Mouse (Mus musculus) 3134 (cell line): Measurements from ENCODE around the gene S1pr5.
"Not testable (repeated sequence)": the region's sequence is repeated elsewhere in the genome, so short reads cannot be mapped to it uniquely, and the experiment has no call there.

ENCODE experiments used
- DNase-seq: peaks from one replicate; pipeline ENCODE4 v3.0.0-alpha.2; 2011; ENCODE audit warnings: low spot score; ENCODE audit not compliant: insufficient read length; ENCODE audit errors: extremely low read depth

S1pr5 gene

DNA sequence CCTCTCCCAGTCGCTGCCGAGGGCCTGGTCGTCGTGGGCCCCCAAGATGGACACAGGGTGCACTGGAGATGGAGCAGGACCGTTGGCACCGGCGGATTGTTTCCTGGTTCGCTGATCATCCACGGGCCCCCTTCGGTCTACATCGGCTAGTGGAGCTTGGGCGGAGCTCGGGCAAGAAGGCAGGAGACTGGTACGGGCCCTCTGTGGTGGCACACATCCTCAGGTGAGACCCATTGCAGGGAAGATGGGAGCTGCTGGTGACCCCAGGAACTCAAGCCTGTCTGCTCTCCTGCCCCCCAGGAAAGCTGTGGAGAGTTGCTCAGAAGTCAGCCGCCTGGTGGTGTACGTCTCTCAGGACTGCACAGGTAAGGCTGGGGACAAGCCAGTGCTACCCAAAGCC, 20.1 kb upstream of the S1pr5 start:
- no peak for DNase-seq

DNA sequence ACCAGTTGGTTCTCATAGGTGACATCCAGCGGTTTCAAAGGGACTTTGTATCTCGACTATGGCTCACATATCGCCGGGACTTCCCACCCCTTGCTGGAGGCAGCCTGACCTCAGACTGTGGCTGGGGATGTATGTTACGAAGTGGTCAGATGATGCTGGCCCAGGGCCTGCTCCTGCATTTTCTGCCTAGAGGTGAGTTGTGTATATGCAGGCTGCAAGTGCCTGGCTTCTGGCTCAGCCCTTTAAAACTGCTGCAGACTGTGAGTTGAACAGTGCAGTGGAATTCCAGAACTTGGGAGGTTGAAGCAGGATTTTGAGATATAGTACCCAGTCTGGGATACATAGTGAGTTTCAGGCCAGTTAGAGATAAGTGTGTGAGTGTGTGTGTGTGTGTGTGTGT, 18.6 kb upstream of the S1pr5 start:
- DNase-seq = no peak

DNA sequence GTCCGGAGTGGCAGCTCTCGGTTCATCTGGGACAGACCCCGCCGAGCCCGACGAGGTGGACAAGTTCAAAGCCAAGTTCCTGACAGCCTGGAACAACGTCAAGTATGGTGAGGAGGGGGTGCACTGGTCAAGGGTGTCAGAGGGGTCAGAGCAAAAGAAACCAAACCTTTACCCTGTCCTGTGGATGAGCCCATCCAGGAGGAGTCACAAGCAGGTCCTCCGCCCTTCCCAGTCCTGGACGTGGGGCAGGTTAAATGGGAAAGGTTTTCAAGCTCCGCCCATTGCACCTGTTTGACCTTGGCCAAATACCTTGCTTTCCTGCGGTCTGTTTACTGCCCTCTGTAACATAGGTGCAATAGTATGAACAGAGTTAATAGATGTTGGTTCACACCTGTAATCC, 17.4 kb upstream of the S1pr5 start:
- no peak for DNase-seq

DNA sequence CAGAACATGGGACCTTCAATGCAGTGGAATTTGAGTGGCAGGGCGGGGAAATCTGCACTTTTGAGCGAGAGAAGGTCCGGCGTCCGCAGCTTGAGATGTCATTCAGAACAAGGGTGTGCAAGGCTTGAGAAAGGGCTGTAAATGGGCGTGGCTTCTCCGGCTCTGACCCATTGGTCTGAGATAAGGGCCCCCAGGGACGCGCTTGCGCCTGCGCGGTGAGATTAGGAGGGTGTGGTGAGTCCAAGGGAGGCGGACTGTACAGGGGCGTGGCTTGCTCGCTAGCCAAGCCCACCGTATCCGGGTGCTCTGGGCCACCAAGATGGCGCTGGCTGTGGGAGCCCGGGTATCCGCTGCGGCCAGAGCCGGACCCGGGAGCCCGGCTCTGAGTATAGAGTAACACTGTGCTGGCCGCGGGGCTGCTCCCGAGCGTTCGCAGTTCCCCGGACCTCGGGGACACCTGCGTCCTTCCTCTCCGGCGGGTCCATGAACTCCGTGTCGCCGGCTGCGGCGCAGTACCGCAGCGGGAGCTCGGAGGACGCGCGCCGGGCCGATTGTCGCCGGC, 16.8 kb upstream of the S1pr5 start, which contains the start of gene Atg4d:
TSS of gene Atg4d (plus strand) at position 294 of the 562 bp plus-strand sequence.
- peak; percentile 96 for DNase-seq

DNA sequence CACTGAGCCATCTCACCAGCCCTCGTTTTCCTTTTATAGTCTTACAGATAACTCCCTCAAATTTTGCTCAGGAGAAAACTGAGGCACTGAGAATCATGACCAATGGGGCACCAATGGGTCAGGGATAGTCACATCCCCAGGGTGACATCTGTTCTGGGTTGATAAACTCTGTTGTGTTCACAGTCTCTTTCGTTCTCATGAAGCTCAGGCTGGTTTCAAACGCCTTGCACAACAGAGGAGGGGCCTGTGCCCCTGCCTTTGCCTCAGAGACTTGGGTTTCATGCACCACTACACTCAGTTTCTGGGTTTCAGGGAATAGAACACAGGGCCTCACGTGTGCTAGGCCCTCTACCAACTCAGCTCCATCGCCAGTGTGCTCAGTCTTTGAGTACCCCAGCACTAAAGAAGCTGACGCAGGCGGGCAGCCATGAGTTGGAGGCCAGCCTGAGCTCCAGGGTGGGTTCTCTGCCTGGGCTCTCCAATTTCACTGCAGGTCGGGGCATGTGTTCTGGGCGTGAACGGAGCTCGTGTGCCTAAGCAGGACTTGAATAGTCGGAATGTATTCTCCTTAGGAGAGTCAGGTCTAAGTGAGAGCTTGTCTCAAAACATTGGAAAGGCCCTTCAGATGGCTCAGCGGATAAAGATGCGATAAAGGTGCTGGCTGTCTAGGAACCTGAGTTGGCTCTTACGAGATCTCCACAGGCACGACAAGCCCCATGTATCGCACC, 16.2 kb upstream of the S1pr5 start:
- DNase-seq = no peak

DNA sequence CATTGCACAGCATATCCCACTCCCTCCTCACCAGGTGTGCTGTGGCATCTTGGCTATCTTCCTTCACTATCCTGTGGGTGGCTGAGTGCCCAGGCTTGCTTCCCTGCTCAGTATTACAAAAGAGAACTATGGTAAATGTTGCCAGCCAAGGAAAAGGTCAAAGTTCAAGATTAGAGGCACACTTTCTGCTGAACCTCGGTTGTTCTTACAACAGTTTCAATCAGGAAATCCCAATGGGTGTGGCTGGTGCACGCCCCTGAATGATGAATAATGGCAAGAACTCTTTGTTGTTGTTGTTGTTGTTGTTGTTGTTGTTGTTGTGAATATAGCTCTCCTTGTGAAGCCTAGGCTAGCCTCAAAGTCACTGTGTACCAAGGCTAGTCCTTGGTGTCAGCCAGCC, 13.6 kb upstream of the S1pr5 start:
- DNase-seq = no peak

DNA sequence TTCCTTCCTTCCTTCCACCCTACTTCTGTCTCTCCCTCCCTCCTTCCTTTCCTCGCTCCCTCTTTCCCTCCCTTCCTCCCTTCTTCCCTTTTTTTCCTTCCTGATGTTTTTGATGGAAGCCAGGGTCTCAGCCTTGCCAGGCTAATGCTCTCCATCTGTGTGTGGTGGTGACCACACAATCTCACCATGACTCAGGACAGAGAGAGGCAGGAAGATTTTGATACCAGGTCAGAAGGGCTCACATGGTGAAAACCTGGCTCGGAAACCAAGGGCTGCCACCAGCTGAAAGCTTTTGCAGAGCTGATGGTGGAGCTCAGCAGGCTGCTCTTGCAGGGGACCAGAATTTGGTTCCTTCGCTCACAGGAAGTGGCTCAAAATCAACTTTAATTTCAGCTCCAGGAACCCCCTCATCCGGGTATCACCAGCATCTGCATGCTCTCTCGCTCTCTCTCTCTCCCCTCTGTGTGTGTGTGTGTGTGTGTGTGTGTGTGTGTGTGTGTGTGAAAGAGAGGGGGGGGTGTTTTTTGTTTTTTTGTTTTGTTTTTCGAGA, 12.3 kb upstream of the S1pr5 start:
- DNase-seq = no peak

DNA sequence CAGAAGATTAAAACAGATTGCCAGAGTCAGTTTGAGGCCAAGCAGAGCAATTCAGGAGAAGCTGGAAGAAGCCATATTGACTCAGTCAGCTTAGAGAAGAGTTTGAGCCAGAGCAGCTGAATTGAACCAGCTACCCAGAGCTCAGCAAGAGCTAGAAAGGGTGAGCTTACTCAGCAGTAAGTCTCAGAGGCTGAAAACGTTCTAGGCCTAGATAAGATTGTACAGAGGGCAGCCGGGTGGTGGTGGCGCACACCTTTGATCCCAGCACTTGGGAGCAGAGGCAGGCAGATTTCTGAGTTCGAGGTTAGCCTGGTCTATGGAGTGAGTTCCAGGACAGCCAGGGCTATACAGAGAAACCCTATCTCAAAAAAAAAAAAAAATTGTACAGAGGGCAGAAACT, 8.1 kb upstream of the S1pr5 start:
- DNase-seq = not testable (repeated sequence)

DNA sequence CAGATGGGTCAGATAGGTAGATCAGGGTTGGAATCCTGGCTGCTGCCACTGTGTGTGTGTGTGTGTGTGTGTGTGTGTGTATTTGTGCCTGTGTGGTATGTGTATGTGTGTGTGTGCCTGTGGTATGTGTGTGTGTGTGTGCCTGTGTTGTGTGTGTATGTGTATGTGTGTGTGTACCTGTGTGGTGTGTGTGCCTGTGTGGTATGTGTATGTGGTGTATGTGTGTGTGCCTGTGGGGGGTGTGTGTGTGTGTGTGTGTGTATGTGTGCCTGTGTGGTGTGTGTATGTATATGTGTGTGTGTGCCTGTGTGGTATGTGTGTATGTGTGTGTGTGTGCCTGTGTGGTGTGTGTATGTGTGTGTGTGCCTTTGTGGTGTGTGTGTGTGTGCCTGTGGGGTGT, 6.4 kb upstream of the S1pr5 start:
- no peak for DNase-seq

DNA sequence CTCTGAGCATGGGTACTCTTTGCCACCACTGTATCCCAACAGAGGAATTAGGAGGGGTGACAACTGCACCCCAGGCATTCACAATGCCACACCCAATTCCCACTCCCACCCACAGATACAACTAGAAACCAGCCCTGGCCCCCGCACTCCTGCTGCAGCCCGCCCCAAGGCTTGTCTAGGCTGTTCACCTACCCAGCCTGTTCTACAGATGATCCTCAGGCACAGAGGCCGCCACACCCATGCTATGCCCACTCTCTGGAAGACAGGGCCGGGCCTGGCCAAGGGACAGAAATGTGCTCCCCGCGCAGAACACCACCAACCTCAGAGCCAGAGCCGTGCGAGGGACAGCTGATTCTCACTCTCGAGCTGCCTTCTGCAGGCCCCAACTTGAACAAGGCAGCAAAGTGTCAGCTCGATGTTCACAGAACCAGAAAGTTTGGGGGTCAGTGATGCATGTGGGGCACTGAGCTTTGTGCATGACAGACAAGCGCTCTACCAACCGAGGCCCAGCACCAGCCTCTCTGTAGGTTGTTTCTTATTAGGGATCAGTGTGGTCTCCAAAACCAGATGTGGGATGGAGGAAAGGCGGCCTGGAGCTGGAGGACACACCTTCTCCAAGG, 3.0 kb upstream of the S1pr5 start:
- no peak for DNase-seq

DNA sequence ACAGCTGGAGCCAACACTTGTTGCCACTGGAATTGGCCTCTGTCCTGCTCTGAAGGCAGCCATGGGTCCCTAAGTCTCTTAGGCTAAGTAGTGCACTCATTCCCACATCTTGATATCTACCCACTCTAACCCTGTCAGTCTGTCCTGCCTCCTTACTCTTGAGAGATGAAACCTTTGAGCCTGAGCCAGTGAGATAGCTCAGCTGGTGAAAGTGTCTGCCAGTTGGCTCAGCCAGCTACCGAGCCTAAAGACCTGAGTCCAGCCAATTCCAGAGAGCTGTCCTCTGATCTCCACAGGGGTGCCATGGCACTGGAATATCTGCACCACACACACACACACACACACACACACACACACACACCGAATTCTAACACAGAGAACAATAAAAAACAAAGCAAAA, 2.3 kb upstream of the S1pr5 start:
- no peak for DNase-seq

DNA sequence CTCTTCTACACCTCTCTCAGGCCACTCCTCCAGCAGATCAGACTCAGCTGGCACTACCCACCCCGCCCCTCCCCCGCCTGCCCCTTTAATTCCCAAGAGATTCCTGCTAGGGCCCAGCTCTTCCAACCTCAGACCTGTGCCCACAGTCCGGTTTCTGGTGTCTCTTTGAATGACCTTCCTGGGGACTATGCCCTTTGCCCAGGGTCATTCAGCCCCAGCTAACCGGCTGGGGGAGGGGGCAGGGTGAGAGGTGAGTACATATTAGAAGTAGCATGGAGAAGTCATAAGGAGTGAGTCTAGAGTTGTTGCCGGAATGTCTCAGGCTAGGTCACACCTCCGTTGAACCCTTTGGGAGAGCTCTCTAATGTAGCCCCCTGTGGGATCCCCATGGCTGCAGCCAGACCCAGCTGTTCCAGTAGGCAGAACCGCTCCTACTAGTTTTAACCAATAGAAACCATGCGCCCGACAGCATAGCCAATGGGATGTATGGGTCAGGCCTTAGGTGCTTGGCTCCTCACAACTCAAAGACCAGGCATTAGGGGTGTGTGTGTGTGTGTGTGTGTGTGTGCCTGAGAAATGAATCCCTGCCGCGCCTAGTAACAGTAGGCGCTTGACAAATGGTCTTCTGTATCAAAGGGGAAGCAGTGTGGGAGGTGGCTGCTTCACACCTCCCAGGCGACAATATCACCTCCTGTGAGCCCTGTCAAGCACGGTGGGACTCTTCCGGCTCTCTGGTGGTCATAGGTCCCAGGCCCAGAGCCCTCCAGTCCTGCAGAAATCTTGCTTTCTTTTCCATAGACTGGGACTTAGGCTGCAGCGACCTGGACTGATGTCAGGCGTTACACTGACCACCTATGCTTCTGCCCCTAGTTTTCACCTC, 1.6 kb upstream of the S1pr5 start:
- DNase-seq = no peak

DNA sequence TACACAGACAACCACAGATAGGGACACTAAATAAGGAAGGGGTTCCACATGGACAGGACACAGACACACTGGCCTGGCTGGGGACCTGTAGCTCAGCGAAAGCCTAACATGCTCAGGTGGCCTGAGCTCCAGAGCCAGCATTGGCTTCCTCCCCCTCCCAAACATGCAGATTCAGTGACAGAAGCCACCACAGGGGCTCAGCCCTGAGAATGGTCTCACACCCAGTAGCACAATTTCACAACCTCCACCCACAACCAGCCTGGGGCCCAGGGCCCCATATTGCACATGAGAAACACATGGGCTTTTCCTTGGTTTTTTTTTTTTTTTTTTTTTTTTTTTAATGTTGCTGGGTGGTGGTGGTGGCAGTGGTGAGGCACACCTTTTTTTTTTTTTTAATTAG, 1.9 kb downstream of the S1pr5 start:
- DNase-seq = no peak

DNA sequence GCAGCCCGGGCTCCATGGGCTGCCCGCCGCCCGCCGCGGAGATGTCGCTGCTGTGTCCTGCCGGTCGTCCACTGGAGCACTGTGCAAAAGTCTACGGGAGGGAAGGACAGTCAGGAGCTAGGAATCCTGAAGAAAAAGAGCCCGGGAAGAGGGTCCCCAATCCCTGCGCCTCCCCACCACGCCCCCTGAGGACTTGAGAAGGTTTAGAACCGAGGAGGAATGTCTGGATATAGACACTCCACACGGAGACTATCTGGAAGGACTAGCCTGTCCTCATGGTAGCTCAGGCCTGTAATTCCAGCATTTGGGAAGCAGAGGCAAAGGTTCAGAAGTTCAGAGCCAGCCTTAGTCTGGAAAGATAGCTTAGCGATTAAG, 3.1 kb downstream of the S1pr5 start:
- DNase-seq = no peak

DNA sequence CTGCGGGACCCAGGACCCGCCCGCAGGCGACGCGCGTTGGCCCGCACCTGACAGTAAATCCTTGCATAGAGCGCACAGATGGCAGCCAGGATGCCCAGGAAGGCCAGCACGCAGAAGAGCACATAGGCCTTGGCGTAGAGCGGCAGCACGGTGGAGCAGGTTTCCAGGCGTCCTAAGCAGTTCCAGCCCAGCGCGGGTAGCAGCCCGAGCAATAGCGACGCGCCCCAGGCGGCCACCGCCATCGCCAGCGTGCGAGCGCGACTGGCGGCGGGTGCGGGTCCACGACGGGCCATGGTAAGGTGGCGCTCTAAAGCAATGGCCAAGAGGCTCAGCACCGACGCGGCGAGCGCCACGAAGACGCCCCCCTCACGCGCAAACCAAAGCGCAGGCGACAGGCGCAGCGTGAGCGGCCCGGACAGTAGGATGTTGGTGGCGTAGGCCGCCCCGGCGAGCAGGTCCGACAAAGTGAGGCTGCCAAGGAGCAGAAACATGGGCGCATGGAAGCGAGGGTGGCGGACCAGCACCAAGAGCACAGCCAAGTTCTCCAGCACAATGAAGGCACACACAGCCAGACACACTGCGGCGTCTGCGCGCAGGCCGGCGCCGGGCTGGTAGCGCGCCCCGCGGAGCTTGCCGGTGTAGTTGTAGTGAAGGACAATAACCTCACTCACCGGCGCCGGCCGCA, 3.7 kb downstream of the S1pr5 start:
- DNase-seq = no peak

DNA sequence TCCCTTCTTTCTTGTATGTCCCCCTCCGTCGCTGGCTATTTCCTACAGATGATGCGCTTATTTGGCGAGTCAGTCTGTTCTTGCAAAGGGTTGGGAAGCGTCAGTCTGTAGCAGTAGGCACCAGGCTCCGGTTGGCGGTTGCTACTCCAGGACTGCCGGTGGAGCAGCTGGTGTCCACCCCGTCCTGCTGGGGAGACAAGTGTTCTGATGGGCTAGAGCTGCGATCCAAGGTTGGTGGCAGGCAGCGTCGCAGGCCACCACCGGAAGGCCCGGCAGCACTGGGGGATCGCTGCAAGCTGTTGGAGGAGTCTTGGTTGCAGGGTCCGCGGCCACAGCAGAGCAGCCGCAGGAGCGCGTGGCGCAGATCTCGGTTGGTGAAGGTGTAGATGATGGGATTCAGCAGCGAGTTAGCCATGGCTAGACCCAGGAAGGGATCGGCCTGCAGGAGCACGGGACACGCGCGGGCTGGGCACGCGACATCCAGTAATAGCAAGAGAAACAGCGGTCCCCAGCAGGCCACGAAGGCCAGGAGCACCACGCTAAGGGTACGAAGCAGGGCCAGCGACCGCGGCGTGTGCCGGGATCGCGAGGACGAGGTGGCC, 4.3 kb downstream of the S1pr5 start:
- DNase-seq = no peak

DNA sequence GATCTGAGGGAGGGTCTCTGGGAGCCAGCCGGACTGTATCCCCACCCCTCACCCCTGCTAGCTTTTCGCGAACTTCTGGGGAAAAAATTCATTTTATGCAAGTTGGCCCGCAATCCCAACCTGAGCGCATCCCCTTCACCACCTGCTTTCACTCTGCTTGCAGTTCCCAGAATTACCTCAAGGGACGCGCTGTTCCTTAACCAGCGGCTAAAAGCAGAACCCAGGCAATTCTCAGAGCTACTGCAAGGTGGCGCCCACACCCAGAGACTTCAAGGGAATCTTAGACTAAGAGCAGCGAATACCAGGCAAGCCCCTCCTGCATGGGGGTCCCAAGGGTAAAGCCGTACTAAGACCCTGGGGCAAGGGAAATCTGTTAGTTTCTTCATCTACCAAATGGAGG, 6.9 kb downstream of the S1pr5 start:
- DNase-seq = no peak

DNA sequence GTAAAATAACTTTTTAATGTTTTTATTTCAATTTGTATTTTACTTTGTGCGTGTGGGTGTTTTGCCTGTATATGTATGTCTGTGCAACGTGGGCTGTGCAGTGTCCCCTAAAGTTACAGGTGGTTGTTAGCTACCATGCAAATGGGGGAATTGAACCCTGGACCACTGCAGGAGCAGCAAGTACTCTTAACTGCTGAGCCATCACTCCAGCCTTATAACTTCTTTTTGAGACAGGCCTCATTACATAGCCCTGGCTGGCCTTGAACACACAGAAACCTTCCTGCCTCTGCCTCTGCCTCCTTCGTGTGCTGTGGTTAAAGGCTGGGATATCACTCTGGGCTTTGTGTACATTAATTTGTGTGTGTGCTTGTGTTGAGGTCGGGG, 8.8 kb downstream of the S1pr5 start:
- DNase-seq = no peak

DNA sequence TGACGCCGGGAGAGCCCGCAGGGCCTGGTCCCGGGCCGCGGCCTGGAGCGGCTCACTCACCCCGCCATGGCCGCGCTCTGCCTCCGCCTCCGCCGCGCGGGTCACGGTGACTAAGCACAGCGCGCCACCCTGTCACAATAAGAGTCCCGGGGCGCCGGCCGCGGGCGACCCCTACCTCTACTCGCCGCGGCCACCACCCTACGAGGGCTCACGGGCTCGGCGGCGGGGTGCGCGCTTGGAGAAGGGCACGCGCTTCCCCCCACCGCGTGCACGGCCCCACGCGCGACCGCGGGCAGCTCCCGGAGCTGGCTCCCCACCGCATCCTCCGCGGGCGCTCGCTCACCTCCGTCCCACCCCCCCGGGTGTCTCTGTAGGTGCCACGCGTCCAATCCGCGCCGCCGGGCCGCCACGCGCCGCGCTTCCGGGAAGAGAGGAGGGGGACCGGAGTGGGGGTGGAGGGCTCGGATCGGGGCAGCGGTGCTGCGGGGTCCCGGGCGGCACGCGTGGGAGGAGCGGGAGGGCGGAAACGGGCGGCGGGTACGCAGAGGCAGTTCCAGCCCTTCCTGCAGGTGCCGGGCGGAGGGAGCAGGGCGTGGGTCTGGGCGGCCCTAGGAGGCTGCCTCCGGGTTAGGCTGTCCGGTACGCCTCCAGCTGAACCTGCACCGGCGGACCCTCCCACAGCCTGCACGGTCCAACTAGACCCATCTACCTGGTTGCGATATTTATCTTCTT, 9.3 kb downstream of the S1pr5 start, which contains the start of gene Keap1:
TSS of gene Keap1 (minus strand) at position 629 of the 732 bp plus-strand sequence.
- peak; percentile 79 for DNase-seq
